Mouse (Mus musculus) intestine, embryonic 16.5 days (tissue): ENCODE data around the gene Gm8909. TPM values are rescaled to one million over a fixed set of nuclear protein-coding genes. Genes with fewer than 3 reads are reported as not detected.
"Not testable (repeated sequence)": the region's sequence is repeated elsewhere in the genome, so short reads cannot be mapped to it uniquely, and the experiment has no call there.

Source experiments
- ATAC-seq: fragments of 200-750 bp; cut with Nextera tagmentation; 2 replicates; pipeline ENCODE4 v1.8.0; 2017; ENCODE audit warnings: moderate TSS enrichment, moderate library complexity
- H3K27ac ChIP-seq: fragments of 300-500 bp; sonication (generic); 2 replicates; pipeline ENCODE4 v1.5.1; 2014; ENCODE audit warnings: mild to moderate bottlenecking, low read length
- H3K27me3 ChIP-seq: fragments of 300-500 bp; sonication (generic); replicated peaks from 2 replicates; pipeline ENCODE4 v1.6.1; 2014; ENCODE audit warnings: low read length, control low read depth, mixed read lengths; ENCODE audit not compliant: control insufficient read depth, insufficient read depth
- H3K36me3 ChIP-seq: fragments of 300-500 bp; sonication (generic); 2 replicates; pipeline ENCODE4 v1.6.1; 2014; ENCODE audit warnings: low read length, control low read depth; ENCODE audit not compliant: control insufficient read depth, insufficient read depth
- H3K4me1 ChIP-seq: fragments of 300-500 bp; sonication (generic); 2 replicates; pipeline ENCODE4 v1.6.1; 2014; ENCODE audit warnings: low read length, control low read depth, mixed read lengths; ENCODE audit not compliant: control insufficient read depth, insufficient read depth
- H3K4me2 ChIP-seq: fragments of 300-500 bp; sonication (generic); 2 replicates; pipeline ENCODE4 v1.6.1; 2014; ENCODE audit warnings: low read depth, low read length, control low read depth
- H3K4me3 ChIP-seq: fragments of 300-500 bp; sonication (generic); 2 replicates; pipeline ENCODE4 v1.5.1; 2014; ENCODE audit warnings: mild to moderate bottlenecking, low read length
- H3K9ac ChIP-seq: fragments of 300-500 bp; sonication (generic); 2 replicates; pipeline ENCODE4 v1.6.1; 2014; ENCODE audit warnings: low read depth, low read length
- H3K9me3 ChIP-seq: fragments of 300-500 bp; sonication (generic); 2 replicates; pipeline ENCODE4 v1.6.1; 2016; ENCODE audit warnings: low read length, control low read depth; ENCODE audit not compliant: control insufficient read depth
- WGBS: fragments of 180-500 bp; shearing (Covaris S2); extraction: QIAGEN DNeasy Blood & Tissue Kit; methylation state at CpG from one replicate; pipeline ENCODE4 v1.1.7; 2014; 5-methylcytosine and 5-hydroxymethylcytosine counted together
- polyA plus RNA-seq: library from polyadenylated mRNA; unstranded; fragments of >200 nt; fragmentation: Nextera tagmentation; extraction: Ambion mirVana; gene quantifications from 2 replicates; pipeline ENCODE4 v1.2.1, GENCODE M21; 2015

Gene Gm8909
- polyA plus RNA-seq, 1 experiment from 2014 or later, result 1.9 TPM

GRCm38 (mm10) chr17:36192371-36192770 is 24.0 kb upstream of the Gm8909 start:
- no peaks in the 10 kb centered on the region for H3K9me3 ChIP-seq
- H3K9ac ChIP-seq, result no peak overlapping the region
- no peak overlapping the region for H3K4me3 ChIP-seq
- no peaks in the 10 kb centered on the region for H3K36me3 ChIP-seq
- no peaks in the 10 kb centered on the region for H3K27me3 ChIP-seq
- H3K4me1 ChIP-seq, result no peaks in the 10 kb centered on the region
- no peak overlapping the region for H3K27ac ChIP-seq
- H3K4me2 ChIP-seq, result no peak overlapping the region
- no peak for ATAC-seq
- 62% methylated on average over 2 of the region's 2 CpGs for WGBS

DNA sequence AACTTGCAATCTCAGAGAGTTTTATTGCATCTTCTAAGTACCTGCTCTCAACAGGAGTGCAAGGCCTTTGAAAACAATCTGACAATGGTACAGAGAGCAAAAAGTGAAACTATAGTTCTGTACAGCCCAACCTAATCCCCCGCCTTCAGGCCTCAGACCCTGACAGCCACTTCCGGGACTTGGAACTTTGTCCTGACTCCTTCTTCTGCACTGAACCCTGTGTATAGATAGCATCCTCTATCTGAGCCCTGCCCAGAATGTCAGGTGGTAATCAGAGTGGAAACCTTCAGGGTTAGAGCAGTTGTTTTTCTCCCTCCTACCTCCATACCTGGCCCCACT is 21.8 kb upstream of the Gm8909 start, which contains the start of gene H2-T3:
Gene H2-T3 (minus strand): TSS at position 119 of the 339 bp plus-strand sequence.
- no peaks in the 10 kb centered on the region for H3K27me3 ChIP-seq
- 47% methylated on average over 2 of the region's 2 CpGs for WGBS
- ATAC-seq, result peak; percentile 93
- H3K27ac ChIP-seq, result peak within 1 kb of the TSS; percentile 85
- H3K4me3 ChIP-seq, result peak within 1 kb of the TSS; percentile 44
- peak within 1 kb of the TSS; percentile 40 for H3K4me2 ChIP-seq
- no peaks in the 10 kb centered on the region for H3K4me1 ChIP-seq
- H3K36me3 ChIP-seq, result no peaks in the 10 kb centered on the region
- peak within 1 kb of the TSS; percentile 55 for H3K9ac ChIP-seq
- H3K9me3 ChIP-seq, result no peaks in the 10 kb centered on the region

DNA sequence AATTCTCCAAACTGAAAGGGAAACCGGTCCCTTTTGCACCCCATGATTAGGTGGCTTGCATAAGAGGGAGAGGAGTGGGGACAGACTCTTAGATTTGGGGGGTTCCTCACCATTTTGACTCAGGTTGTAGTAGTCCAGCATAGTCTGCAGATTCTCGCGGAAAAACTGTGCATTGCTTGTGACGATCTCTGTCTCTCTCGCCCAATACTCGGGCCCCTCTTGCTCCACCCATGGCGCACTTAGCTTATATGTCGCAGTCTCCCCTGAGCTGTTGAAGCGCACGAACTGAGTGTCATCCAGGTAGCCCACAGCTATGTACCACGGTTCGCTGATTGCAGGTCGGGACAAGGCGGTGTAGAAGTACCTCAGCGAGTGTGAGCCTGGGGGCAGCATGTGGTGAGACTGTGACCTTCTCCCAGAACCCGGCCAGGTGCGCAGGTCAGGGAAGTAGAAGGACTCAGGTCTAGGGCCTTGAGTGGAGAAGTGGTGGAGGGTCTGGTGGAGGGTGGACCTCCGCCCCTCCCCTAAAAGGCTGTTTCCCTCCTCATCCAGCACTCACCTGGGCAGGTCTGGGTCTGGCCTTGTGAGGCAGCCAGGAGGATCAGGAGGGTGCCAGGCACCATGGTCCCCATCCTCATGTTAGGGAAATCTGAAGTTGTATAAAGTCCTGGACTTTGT is 21.3 kb upstream of the Gm8909 start:
- peak overlapping the region; percentile 40 for H3K4me2 ChIP-seq
- no peaks in the 10 kb centered on the region for H3K36me3 ChIP-seq
- H3K27me3 ChIP-seq, result no peaks in the 10 kb centered on the region
- WGBS, result 22% methylated on average over 18 of the region's 18 CpGs
- peak; percentile 71 for ATAC-seq
- no peaks in the 10 kb centered on the region for H3K9me3 ChIP-seq
- H3K27ac ChIP-seq, result peak overlapping the region; percentile 85
- peak overlapping the region; percentile 44 for H3K4me3 ChIP-seq
- peak overlapping the region; percentile 55 for H3K9ac ChIP-seq
- H3K4me1 ChIP-seq, result no peaks in the 10 kb centered on the region

DNA sequence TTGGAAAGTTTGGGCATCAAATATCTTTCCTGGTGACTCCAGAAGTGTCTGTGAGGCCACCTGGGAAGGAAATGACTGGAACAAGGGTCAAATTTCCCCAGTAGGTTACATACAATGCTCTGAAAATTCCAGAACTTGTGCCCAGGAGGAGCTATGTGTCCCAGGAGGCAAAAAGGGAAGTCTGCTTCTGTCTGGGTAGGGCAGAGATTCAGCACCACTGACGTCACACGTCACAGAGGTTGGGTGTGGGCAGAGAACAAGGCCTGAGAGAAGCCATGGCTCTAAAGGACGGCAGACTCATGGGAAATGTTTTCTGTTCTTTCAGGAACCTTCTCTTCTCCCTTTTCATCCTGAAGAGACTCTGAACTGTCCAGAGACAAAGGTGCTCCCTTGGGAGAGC is 19.2 kb upstream of the Gm8909 start:
- no peaks in the 10 kb centered on the region for H3K9me3 ChIP-seq
- no peak for ATAC-seq
- H3K9ac ChIP-seq, result no peak overlapping the region
- no peak overlapping the region for H3K27ac ChIP-seq
- no peak overlapping the region for H3K4me3 ChIP-seq
- WGBS, result 51% methylated on average over 3 of the region's 3 CpGs
- H3K27me3 ChIP-seq, result no peaks in the 10 kb centered on the region
- no peak overlapping the region for H3K4me2 ChIP-seq
- no peaks in the 10 kb centered on the region for H3K36me3 ChIP-seq
- H3K4me1 ChIP-seq, result no peaks in the 10 kb centered on the region

DNA sequence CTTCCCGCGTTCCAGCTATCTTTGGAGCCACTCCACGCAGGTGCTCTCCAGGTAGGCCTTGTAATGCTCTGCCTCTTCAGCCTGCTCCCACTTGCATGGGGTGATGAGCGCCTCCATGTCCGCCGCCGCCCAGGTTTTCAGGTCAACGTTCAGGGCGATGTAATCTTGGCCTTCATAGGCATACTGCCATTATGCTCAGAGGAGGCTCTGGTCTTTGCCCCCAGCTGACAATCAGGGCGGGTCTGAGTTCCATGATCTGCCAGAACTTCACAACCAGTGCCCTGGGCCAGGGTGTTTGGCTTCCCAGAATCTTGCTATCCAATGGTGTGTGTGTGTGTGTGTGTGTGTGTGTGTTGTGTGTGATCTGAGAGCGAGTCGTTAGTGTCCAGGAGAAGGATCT is 13.9 kb upstream of the Gm8909 start:
- Histone ChIP-seq H3K27me3 (no peaks in the 10 kb centered on the region; the same call in 1 of the 2 replicates), H3K9me3 (no peaks in the 10 kb centered on the region), H3K36me3 (no peaks in the 10 kb centered on the region), H3K4me2 (no peak overlapping the region), H3K9ac (no peak overlapping the region), H3K27ac (no peak overlapping the region), H3K4me1 (no peaks in the 10 kb centered on the region), H3K4me3 (no peak overlapping the region)
- ATAC-seq, result peak; percentile 74
- WGBS, result 54% methylated on average over 12 of the region's 12 CpGs

DNA sequence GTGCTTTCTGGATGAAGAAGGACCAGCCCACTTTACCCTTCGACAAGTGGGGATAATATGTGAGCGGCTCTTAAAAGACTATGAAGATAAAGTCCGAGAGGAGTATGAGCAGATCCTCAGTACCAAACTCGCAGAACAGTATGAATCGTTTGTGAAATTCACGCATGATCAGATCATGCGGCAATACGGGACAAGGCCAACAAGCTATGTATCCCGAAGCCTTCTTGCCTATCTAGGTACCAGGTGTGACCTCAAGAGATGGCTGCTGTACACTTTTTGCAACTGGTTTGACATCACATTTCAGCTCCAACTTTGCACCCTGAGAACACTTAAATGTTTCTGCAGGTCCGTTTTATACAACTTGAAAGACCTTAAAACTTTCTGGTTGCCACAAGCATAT is 11.1 kb upstream of the Gm8909 start:
- not testable (repeated sequence) for H3K4me1 ChIP-seq, H3K9me3 ChIP-seq, H3K27ac ChIP-seq, H3K27me3 ChIP-seq, H3K36me3 ChIP-seq
- 13% methylated on average over 10 of the region's 10 CpGs for whole genome bisulfite sequencing
- Histone ChIP-seq H3K4me3 (peak overlapping the region; percentile 44), H3K4me2 (peak overlapping the region; percentile 63), H3K9ac (peak overlapping the region; percentile 48; the same call in 1 of the 2 replicates)
- peak; percentile 16 for ATAC-seq

GRCm38 (mm10) chr17:36178938-36179337 is 10.6 kb upstream of the Gm8909 start:
- not testable (repeated sequence) for H3K27me3 ChIP-seq, H3K27ac ChIP-seq, H3K9me3 ChIP-seq, H3K36me3 ChIP-seq, H3K4me1 ChIP-seq
- H3K4me3 ChIP-seq, result peak overlapping the region; percentile 44
- H3K4me2 ChIP-seq, result peak overlapping the region; percentile 63
- peak; percentile 81 for ATAC-seq
- peak overlapping the region; percentile 48; the same call in 1 of the 2 replicates for H3K9ac ChIP-seq
- under 1% methylated on average over 40 of the region's 40 CpGs for WGBS

DNA sequence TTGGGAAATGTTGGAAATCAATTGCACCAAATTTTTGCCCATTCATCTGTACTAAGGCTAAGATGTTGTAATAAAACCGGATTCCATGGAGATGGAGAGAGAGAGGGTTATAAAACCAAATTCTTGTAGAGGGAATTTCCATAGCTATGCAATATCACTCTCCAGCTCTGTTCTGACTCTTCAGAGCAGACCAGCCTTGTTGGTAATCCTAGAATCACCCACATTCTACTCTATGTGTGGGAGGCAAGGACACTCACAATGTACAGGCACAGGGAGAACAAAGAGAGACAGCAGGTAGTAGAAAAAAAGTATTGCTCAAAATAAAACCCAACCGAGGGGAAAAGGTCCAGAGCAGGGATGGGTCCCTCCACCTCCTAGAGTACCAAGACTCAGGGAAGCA is 7.8 kb upstream of the Gm8909 start:
- H3K4me3 ChIP-seq, H3K9me3 ChIP-seq, H3K4me2 ChIP-seq, H3K9ac ChIP-seq, H3K27me3 ChIP-seq, H3K27ac ChIP-seq, H3K4me1 ChIP-seq, H3K36me3 ChIP-seq, ATAC-seq: not testable (repeated sequence)
- WGBS, result no CpG with 5 or more reads among the region's 2 CpGs

- H3K27me3 ChIP-seq, result peaks cover 12% of the 10 kb centered on the region
- H3K4me1 ChIP-seq, result 0 out of 2 replicates have a peak, but pooled peaks cover 4% of the 10 kb centered on the region
- H3K9me3 ChIP-seq, result no peaks in the 10 kb centered on the region
- WGBS, result 44% methylated on average over 1 of the region's 1 CpGs
- no peak for ATAC-seq
- no peak overlapping the region for H3K4me3 ChIP-seq
- H3K9ac ChIP-seq, result no peak overlapping the region
- H3K36me3 ChIP-seq, result no peaks in the 10 kb centered on the region
- H3K4me2 ChIP-seq, result no peak overlapping the region
- no peak overlapping the region for H3K27ac ChIP-seq
Measured at GRCm38 (mm10) chr17:36170287-36170814, 2.0 kb upstream of the Gm8909 start.

DNA sequence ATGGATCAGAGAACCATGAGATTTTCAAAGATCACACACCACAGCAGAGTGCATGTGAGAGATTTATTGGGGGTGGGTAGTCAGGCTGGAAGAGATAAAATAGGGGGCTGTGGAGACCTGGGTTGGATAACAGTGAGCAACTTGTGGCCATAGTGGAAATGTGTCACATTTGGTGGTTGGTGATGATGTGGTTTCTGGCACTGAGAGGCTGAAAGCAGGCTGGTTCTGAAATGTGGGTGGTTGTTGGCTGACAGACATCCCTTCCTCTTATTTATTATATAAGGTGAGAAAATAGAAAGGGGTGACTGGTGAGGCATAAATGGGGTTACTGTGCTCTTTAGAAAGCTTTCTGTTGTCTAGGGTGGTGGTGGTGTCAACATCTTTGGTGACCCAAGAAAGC is 1.4 kb upstream of the Gm8909 start:
- ATAC-seq, result no peak

More for the DNA sequence above, 1.4 kb upstream of the Gm8909 start:
- no peak overlapping the region for H3K4me3 ChIP-seq
- H3K27me3 ChIP-seq, result peaks cover 18% of the 10 kb centered on the region
- H3K27ac ChIP-seq, result no peak overlapping the region
- H3K36me3 ChIP-seq, result no peaks in the 10 kb centered on the region
- no peaks in the 10 kb centered on the region for H3K9me3 ChIP-seq
- H3K9ac ChIP-seq, result no peak overlapping the region
- H3K4me2 ChIP-seq, result no peak overlapping the region
- H3K4me1 ChIP-seq, result 0 out of 2 replicates have a peak, but pooled peaks cover 4% of the 10 kb centered on the region
